Mouse (Mus musculus) liver, embryonic 14.5 days (tissue): ENCODE measurements at regions not wholly inside any gene's neighbourhood (a gene's known extent, or its start where the extent isn't known, plus 50 kb on each side); places are given as distances from the start of the nearest gene placed in this dataset.

Experiments
- CTCF ChIP-seq: IDR thresholded peaks from 2 replicates; pipeline ENCODE4 v1.5.1; 2016; ENCODE audit warnings: antibody characterized with exemption, low read depth, control low read depth
- EP300 ChIP-seq: IDR thresholded peaks from 2 replicates; pipeline ENCODE4 v1.6.1; 2016; ENCODE audit warnings: antibody characterized with exemption, low read depth

- TF ChIP-seq CTCF, result no peak
- no peak for TF ChIP-seq EP300
Measured at GRCm38 (mm10) chr2:159986719-159987118, 347.2 kb downstream of the Gm826 start.
